Mouse (Mus musculus): ENCODE results near the gene Gss. TPM values are rescaled to one million over a fixed set of nuclear protein-coding genes. Genes with fewer than 3 reads are reported as not detected.
A peak's percentile ranks its signal among the peaks of the same experiment; 100 is the strongest.

The Gss gene
- polyA plus RNA-seq, 1 experiment from 2014 or later, result 22.0 TPM

GRCm38 (mm10) chr2:155588136-155588535, 4.5 kb downstream of the Gss start:
- no peaks in the 10 kb centered on the region for H3K36me3 ChIP-seq (ENCODE audit: insufficient read depth)
- H3K9ac ChIP-seq, result no peak overlapping the region
- WGBS, result 77% methylated on average over 3 of the region's 3 CpGs
- H3K27me3 ChIP-seq (ENCODE audit: insufficient read depth, low read length), result no peaks in the 10 kb centered on the region
- ATAC-seq (ENCODE audit: insufficient read depth), result no peak
- no peak overlapping the region for H3K27ac ChIP-seq (ENCODE audit: low read depth)
- DNase-seq, result no peak
- no peak for TF ChIP-seq CTCF (IDR thresholded peaks at IDR 0.05; ENCODE audit: low read depth)
- no peaks in the 10 kb centered on the region for H3K9me3 ChIP-seq (ENCODE audit: low read depth, low read length)
- H3K4me1 ChIP-seq (ENCODE audit: insufficient read depth), result peaks cover 6% of the 10 kb centered on the region; the same call in 1 of the 2 replicates
- H3K4me2 ChIP-seq, result no peak overlapping the region
- H3K4me3 ChIP-seq (ENCODE audit: low read depth, low read length), result no peak overlapping the region

GRCm38 (mm10) chr2:155585486-155585885, 7.1 kb downstream of the Gss start:
- Histone ChIP-seq H3K9me3 (ENCODE audit: low read depth, low read length) (no peaks in the 10 kb centered on the region), H3K36me3 (ENCODE audit: insufficient read depth) (no peaks in the 10 kb centered on the region), H3K27ac (ENCODE audit: low read depth) (no peak overlapping the region), H3K4me1 (ENCODE audit: insufficient read depth) (no peaks in the 10 kb centered on the region), H3K27me3 (ENCODE audit: insufficient read depth, low read length) (no peaks in the 10 kb centered on the region), H3K4me3 (ENCODE audit: low read depth, low read length) (no peak overlapping the region), H3K4me2 (no peak overlapping the region), H3K9ac (no peak overlapping the region)
- DNase-seq, result no peak
- ATAC-seq (ENCODE audit: insufficient read depth), result no peak
- no peak for TF ChIP-seq CTCF (IDR thresholded peaks at IDR 0.05; ENCODE audit: low read depth)
- 62% methylated on average over 10 of the region's 10 CpGs for WGBS

GRCm38 (mm10) chr2:155585082-155585481, 7.5 kb downstream of the Gss start:
- TF ChIP-seq CTCF (IDR thresholded peaks at IDR 0.05; ENCODE audit: low read depth), result no peak
- no peak overlapping the region for H3K4me3 ChIP-seq (ENCODE audit: low read depth, low read length)
- no peak overlapping the region for H3K4me2 ChIP-seq
- DNase-seq, result no peak
- H3K9me3 ChIP-seq (ENCODE audit: low read depth, low read length), result no peaks in the 10 kb centered on the region
- no peak overlapping the region for H3K9ac ChIP-seq
- ATAC-seq (ENCODE audit: insufficient read depth), result no peak
- H3K4me1 ChIP-seq (ENCODE audit: insufficient read depth), result no peaks in the 10 kb centered on the region
- 87% methylated on average over 9 of the region's 9 CpGs for WGBS
- H3K27me3 ChIP-seq (ENCODE audit: insufficient read depth, low read length), result no peaks in the 10 kb centered on the region
- no peak overlapping the region for H3K27ac ChIP-seq (ENCODE audit: low read depth)
- no peaks in the 10 kb centered on the region for H3K36me3 ChIP-seq (ENCODE audit: insufficient read depth)

GRCm38 (mm10) chr2:155583927-155584530, 8.6 kb downstream of the Gss start:
- H3K27ac ChIP-seq (ENCODE audit: low read depth), result no peak overlapping the region

GRCm38 (mm10) chr2:155582996-155583395, 9.6 kb downstream of the Gss start:
- Histone ChIP-seq H3K9ac (no peak overlapping the region), H3K4me2 (no peak overlapping the region), H3K36me3 (ENCODE audit: insufficient read depth) (no peaks in the 10 kb centered on the region), H3K27ac (ENCODE audit: low read depth) (no peak overlapping the region), H3K27me3 (ENCODE audit: insufficient read depth, low read length) (no peaks in the 10 kb centered on the region), H3K9me3 (ENCODE audit: low read depth, low read length) (no peaks in the 10 kb centered on the region), H3K4me1 (ENCODE audit: insufficient read depth) (no peaks in the 10 kb centered on the region), H3K4me3 (ENCODE audit: low read depth, low read length) (no peak overlapping the region)
- ATAC-seq (ENCODE audit: insufficient read depth) (no peak), DNase-seq (no peak)
- no peak for TF ChIP-seq CTCF (IDR thresholded peaks at IDR 0.05; ENCODE audit: low read depth)
- WGBS, result 77% methylated on average over 5 of the region's 5 CpGs

More at GRCm38 (mm10) chr2:155583927-155584530, 8.6 kb downstream of the Gss start:
- H3K36me3 ChIP-seq (ENCODE audit: insufficient read depth), result no peaks in the 10 kb centered on the region
- H3K4me2 ChIP-seq, result no peak overlapping the region
- peak; percentile 88 for TF ChIP-seq CTCF (IDR thresholded peaks at IDR 0.05; ENCODE audit: low read depth)
- H3K9me3 ChIP-seq (ENCODE audit: low read depth, low read length), result no peaks in the 10 kb centered on the region
- 49% methylated on average over 5 of the region's 5 CpGs for WGBS
- peak; percentile 83 for DNase-seq
- no peaks in the 10 kb centered on the region for H3K4me1 ChIP-seq (ENCODE audit: insufficient read depth)
- no peak overlapping the region for H3K9ac ChIP-seq
- no peaks in the 10 kb centered on the region for H3K27me3 ChIP-seq (ENCODE audit: insufficient read depth, low read length)
- no peak overlapping the region for H3K4me3 ChIP-seq (ENCODE audit: low read depth, low read length)
- ATAC-seq (ENCODE audit: insufficient read depth), result 0 out of 2 replicates have a peak, but pooled peaks have one; percentile 41

- no peak overlapping the region for H3K4me2 ChIP-seq
- DNase-seq (no peak), ATAC-seq (ENCODE audit: insufficient read depth) (no peak)
- no peaks in the 10 kb centered on the region for H3K9me3 ChIP-seq (ENCODE audit: low read depth, low read length)
- H3K4me1 ChIP-seq (ENCODE audit: insufficient read depth), result no peaks in the 10 kb centered on the region
- TF ChIP-seq CTCF (IDR thresholded peaks at IDR 0.05; ENCODE audit: low read depth), result no peak
- H3K36me3 ChIP-seq (ENCODE audit: insufficient read depth), result no peaks in the 10 kb centered on the region
- H3K27me3 ChIP-seq (ENCODE audit: insufficient read depth, low read length), result no peaks in the 10 kb centered on the region
- H3K27ac ChIP-seq (ENCODE audit: low read depth), result no peak overlapping the region
- no peak overlapping the region for H3K4me3 ChIP-seq (ENCODE audit: low read depth, low read length)
- 70% methylated on average over 4 of the region's 4 CpGs for WGBS
- no peak overlapping the region for H3K9ac ChIP-seq
Observed at GRCm38 (mm10) chr2:155582384-155582995, 10.1 kb downstream of the Gss start.

GRCm38 (mm10) chr2:155580331-155580730, 12.3 kb downstream of the Gss start:
- ATAC-seq (ENCODE audit: insufficient read depth) (no peak), DNase-seq (no peak)
- no peak for TF ChIP-seq CTCF (IDR thresholded peaks at IDR 0.05; ENCODE audit: low read depth)
- no peaks in the 10 kb centered on the region for H3K4me1 ChIP-seq (ENCODE audit: insufficient read depth)
- no peak overlapping the region for H3K4me3 ChIP-seq (ENCODE audit: low read depth, low read length)
- WGBS, result 90% methylated on average over 3 of the region's 3 CpGs
- no peak overlapping the region for H3K9ac ChIP-seq
- no peaks in the 10 kb centered on the region for H3K27me3 ChIP-seq (ENCODE audit: insufficient read depth, low read length)
- no peak overlapping the region for H3K27ac ChIP-seq (ENCODE audit: low read depth)
- H3K9me3 ChIP-seq (ENCODE audit: low read depth, low read length), result no peaks in the 10 kb centered on the region
- no peak overlapping the region for H3K4me2 ChIP-seq
- no peaks in the 10 kb centered on the region for H3K36me3 ChIP-seq (ENCODE audit: insufficient read depth)
